Mouse (Mus musculus) thymus, adult 18-20 months (tissue): ENCODE measurements around the gene Olfr1337.
"Not testable (repeated sequence)": the region's sequence is repeated elsewhere in the genome, so short reads cannot be mapped to it uniquely, and the experiment has no call there.

Source experiments
- DNase-seq, 2 experiments: peaks; one replicate each; pipeline ENCODE4 v3.0.0; 2022; ENCODE audit warnings: mixed read lengths in 2 of 2

Gene Olfr1337

GRCm38 (mm10) chr4:118782486-118782885 is at the start of gene Olfr1337:
Gene Olfr1337 (minus strand): TSS chr4:118782586.
- DNase-seq = no peak

GRCm38 (mm10) chr4:118818921-118819320 is 36.5 kb upstream of the Olfr1337 start:
- no peak for DNase-seq

DNA sequence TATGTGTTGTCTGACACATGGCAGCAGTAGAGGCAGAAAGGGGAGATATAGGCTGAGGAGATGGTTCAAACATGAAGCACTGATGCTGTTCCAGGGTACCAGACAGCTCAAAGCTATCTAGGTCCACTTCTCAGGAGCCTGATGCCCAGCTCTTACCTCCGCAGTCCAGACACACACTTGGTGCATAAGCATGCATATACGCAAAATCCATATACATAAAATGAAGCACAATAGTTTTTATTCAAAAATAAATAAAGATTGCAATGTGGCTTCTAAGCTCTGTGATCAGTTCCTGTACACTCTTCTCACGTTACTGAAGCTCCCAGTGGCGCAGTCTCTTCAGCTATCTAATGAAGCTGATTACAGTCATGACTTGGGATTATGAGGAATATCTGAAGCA is 27.5 kb upstream of the Olfr1337 start, which contains the start of gene Olfr1335:
Olfr1335 (minus strand) TSS at position 101 of the 400 bp plus-strand sequence.
- DNase-seq = no peak

DNA sequence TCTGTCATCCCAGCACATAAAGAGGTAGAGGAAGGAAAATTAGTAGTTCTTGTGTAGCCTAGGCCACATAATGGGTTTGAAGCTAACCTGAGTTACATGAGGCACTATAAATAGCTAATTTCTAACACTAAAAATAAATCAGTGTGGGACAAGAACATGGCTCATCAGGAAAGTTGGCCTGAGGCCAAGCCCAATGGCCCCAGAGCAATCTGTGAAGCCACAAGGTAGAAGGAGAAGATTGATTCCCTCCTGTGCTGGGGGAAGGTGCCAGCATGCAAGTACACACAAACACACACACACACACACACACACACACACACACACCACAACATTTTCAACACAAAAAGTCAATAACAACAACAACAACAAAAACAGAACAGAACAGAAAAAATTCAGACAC is 10.4 kb upstream of the Olfr1337 start:
- DNase-seq = not testable (repeated sequence)

DNA sequence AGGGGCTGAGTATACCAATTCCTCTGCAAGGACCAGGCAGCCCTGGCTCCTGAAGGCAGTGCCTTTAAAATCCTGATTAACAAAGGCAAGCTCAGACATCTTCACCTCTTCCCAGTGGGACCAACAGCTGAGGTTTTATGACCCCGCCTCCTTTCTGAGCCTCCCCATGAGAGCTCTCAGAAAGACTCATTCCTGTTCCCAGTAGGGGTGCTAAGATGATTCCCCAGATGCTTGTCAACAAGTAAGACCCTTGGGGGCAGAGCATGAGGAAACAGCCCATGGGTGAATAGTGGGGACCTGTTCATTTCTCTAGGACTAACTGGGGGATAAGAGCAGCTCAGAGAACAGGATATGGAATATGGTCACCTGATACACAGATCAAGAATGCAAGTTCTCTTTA is 23.7 kb downstream of the Olfr1337 start, which contains the start of gene Olfr1338:
Olfr1338 (minus strand) TSS at position 101 of the 400 bp plus-strand sequence.
- DNase-seq = no peak

DNA sequence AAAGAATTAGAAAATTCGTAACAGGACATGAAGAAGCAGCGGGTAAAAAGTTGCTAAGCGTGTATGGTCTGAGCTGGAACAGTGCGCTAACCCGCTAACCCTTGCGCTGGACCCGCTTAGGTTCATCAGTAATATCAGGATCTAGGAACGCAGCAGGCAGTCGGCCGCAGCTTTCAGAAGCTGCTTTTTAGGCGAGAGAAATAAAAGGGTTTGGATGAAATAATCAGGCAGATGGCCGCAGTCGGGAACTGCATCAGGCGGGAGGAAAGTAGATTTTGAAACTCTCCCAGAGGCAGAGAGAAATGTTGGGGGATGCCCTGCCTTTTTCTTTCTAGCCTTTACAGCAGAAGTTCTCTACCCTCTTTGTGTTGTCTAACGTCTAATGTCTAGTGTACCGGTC is 40.5 kb downstream of the Olfr1337 start:
- DNase-seq = no peak

DNA sequence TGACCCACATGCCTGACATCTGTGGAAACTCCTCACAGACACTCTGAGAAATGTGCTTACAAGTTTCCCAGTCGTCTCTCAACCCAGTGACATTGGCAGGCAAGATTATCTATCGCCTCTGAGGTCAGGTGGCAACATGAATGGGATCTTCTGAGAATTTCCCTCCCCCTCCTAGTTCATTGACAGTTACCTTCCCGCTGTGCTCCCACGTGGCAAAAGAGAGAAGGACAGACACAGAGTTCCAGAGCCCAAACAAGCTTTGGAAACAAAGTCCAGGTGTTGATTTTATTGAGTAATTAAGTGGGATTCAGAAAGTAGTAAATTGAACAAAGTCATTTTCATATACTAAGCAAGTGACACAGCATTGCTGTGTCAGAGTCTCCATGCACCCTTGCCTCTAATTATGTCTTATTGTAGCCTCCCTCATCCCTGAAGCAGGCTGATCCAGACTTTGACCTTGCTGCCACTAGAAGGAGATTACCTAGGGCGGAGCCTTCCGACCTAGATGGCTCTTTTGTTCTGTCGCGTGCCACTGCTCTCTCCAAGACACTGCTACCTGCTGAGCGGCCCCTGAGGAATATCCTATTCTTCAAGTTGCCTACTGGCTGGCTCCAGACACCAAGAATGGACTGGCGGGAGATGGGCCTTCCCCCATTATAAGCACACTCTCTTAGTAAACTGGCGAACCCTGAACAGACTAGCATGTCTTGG is 41.2 kb downstream of the Olfr1337 start:
- no peak for DNase-seq

DNA sequence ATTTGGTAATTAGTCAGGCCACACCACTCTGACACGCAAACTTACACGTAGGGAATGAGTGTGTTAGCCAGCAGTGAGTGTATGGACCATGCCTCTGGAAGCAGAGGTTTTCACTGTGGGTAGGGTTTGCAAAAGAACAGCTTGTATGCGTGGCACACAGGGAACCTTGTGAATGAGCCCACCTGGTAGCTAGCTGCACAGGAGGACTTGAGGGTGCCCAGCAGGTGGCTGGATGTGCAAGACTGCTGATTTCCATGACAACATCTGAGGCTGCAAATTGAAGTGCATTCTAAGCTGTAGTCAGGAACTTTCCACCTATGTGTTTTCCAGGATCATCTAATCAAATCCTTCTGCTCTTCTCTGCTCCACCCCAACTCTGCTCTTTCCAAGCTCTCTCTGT is 42.8 kb downstream of the Olfr1337 start:
- DNase-seq = no peak

- no peak for DNase-seq
Measured at GRCm38 (mm10) chr4:118731875-118732274, 50.5 kb downstream of the Olfr1337 start, which contains the start of gene Olfr1339. Gene Olfr1339 (plus strand): TSS chr4:118732175.
